Comparison of ENCODE assay signal across 8 mouse cellular contexts in the genomic region with DNA sequence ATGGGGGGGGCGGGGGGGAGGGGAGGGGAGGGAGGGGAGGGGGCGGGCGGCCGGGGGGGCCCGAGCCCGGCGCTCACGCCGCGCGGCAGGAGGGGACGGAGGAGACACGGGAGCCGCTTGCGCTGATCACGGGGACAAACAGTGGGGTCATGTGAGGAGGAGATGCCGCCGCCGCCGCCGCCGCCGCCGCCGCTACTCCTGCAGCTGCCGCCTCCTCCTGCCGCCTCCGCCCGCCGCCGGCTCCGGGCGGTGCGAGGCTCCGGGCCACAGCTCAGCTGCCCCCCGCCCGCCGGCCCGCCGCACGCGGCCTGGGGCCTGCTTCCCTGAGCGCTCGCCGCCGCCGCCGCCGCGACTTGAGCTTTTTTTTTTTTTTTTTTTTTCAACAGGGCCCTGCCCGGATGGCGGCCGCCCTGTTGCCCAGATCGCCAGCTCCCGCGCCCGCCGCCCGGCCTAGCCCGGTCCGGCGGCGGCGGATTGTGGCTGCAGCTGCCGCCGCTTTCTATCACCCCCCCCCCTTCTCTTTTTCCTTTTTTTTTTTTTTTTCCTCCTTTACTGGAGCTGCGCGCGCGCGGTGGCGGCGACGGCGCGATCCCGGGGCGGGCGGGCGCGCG. TPM values are rescaled to one million over a fixed set of nuclear protein-coding genes. Genes with fewer than 3 reads are reported as not detected.
DNase-seq lines count a peak whose midpoint lies in the region; ATAC-seq and TF ChIP-seq lines count a peak whose summit lies in the region.

A gene (minus strand): TSS at position 48 of the 611 bp plus-strand sequence.

- no peak for TF ChIP-seq CTCF in kidney, adult 2 months (conservative IDR thresholded peaks at IDR 0.05; ENCODE audit: insufficient read depth, insufficient read length, low read depth, low read length)

- peaks cover 46% of the 10 kb centered on the region for H3K36me3 ChIP-seq in embryonic facial prominence, embryonic 12.5 days
- peaks cover 4% of the 10 kb centered on the region for H3K36me3 ChIP-seq in kidney, adult 2 months (ENCODE audit: control insufficient read depth, insufficient read depth, low read length)
- H3K36me3 ChIP-seq in splenic B cell, adult 2 months (ENCODE audit: control insufficient read depth, insufficient read depth, low read length, poor library complexity, severe bottlenecking): peaks cover 5% of the 10 kb centered on the region

- H3K4me3 ChIP-seq in embryonic facial prominence, embryonic 12.5 days: peak within 1 kb of the TSS; percentile 96
- peak within 1 kb of the TSS; percentile 95 for H3K4me3 ChIP-seq in kidney, adult 2 months (ENCODE audit: insufficient read depth, low read depth, low read length)

- H3K9me3 ChIP-seq in embryonic facial prominence, embryonic 12.5 days: no peaks in the 10 kb centered on the region

- DNase-seq in 416B (ENCODE audit: low read depth) (peak; percentile 78), liver (peak; percentile 82)
- peak; percentile 82 for DNase-seq in adrenal gland, postnatal 25 days
- peak; percentile 79 to 88 for DNase-seq in heart, adult 18-20 months
- peak; percentile 87 for DNase-seq in kidney, adult 2 months
- DNase-seq in splenic B cell, adult 2 months (ENCODE audit: low read depth, low spot score): peak; percentile 87

- under 1% methylated on average over 53 of the region's 82 CpGs for WGBS in embryonic facial prominence, embryonic 12.5 days
- WGBS in kidney, adult 2 months: under 1% methylated on average over 57 of the region's 82 CpGs

- peaks cover 16% of the 10 kb centered on the region for H3K4me1 ChIP-seq in embryonic facial prominence, embryonic 12.5 days
- H3K4me1 ChIP-seq in kidney, adult 2 months (ENCODE audit: control insufficient read depth, insufficient read depth, low read length): peaks cover 5% of the 10 kb centered on the region; the same call in 1 of the 2 replicates

- peak within 1 kb of the TSS; percentile 99 for H3K27ac ChIP-seq in embryonic facial prominence, embryonic 12.5 days
- peak within 1 kb of the TSS; percentile 100 for H3K27ac ChIP-seq in kidney, adult 2 months (ENCODE audit: insufficient read depth, low read depth, low read length)

- ATAC-seq in embryonic facial prominence, embryonic 12.5 days (ENCODE audit: insufficient number of reproducible peaks, insufficient read depth, low FRiP score, low TSS enrichment): no peak
- no peak for ATAC-seq in monocyte, adult 5-6 weeks (replicated peaks; ENCODE audit: insufficient number of reproducible peaks, low FRiP score, low TSS enrichment, poor library complexity, severe bottlenecking)

- peak within 1 kb of the TSS; percentile 74 for H3K4me2 ChIP-seq in embryonic facial prominence, embryonic 12.5 days (replicated peaks)

- no peaks in the 10 kb centered on the region for H3K27me3 ChIP-seq in embryonic facial prominence, embryonic 12.5 days
- no peaks in the 10 kb centered on the region for H3K27me3 ChIP-seq in kidney, adult 2 months (replicated peaks; ENCODE audit: control insufficient read depth, insufficient read depth, low read length)
- H3K27me3 ChIP-seq in splenic B cell, adult 2 months (ENCODE audit: control insufficient read depth, insufficient read depth, low read length, poor library complexity, severe bottlenecking): no peaks in the 10 kb centered on the region

- H3K9ac ChIP-seq in embryonic facial prominence, embryonic 12.5 days: peak within 1 kb of the TSS; percentile 100

- no peak for TF ChIP-seq POLR2A in kidney, adult 2 months (IDR thresholded peaks at IDR 0.05; ENCODE audit: low read depth, low read length)

RNA-seq across cellular contexts. Expression of the gene that starts here (rescaled TPM):
- 150 and 153 TPM in 2 replicates for total RNA-seq in adrenal gland, postnatal 25 days (2021)
- polyA plus RNA-seq in embryonic facial prominence, embryonic 12.5 days (2016; fragmentation: Nextera tagmentation; extraction: Ambion mirVana): 31.8 and 32.7 TPM in 2 replicates
- 100 to 1,000 TPM in 1 of 2 experiments, 10 to 100 TPM in 1; 99.4 to 112 TPM for total RNA-seq in heart, adult 18-20 months (2021)
- polyA plus RNA-seq in kidney, adult 2 months (2012; rRNA removed): 118 and 124 TPM in 2 replicates
- total RNA-seq in monocyte, adult 5-6 weeks (2017): 126 to 170 TPM (median 139 TPM) in 3 replicates
